Mouse (Mus musculus) naive thymus-derived CD4-positive, alpha-beta T cell, adult 2 months (primary cell): Measurements from ENCODE around the gene Obp2a.
"Not testable (repeated sequence)": the region's sequence is repeated elsewhere in the genome, so short reads cannot be mapped to it uniquely, and the experiment has no call there.

Source experiments
- DNase-seq: peaks from one replicate; pipeline ENCODE4 v3.0.0-alpha.2; 2011; ENCODE audit warnings: low read depth

Gene Obp2a

GRCm38 (mm10) chr2:25699743-25700142 lies at the start of gene Obp2a:
Gene Obp2a, plus strand, starts transcription at chr2:25700043.
- DNase-seq, result not testable (repeated sequence)

- no peak for DNase-seq
Observed at GRCm38 (mm10) chr2:25652902-25653301, 46.9 kb upstream of the Obp2a start, which contains the start of gene Lcn8. Gene Lcn8, plus strand, starts transcription at chr2:25653120.

GRCm38 (mm10) chr2:25654502-25654901 lies 45.3 kb upstream of the Obp2a start:
- DNase-seq, result no peak

GRCm38 (mm10) chr2:25656691-25657090 lies 43.2 kb upstream of the Obp2a start:
- no peak for DNase-seq

GRCm38 (mm10) chr2:25657246-25657645 lies 42.6 kb upstream of the Obp2a start:
- no peak for DNase-seq

GRCm38 (mm10) chr2:25657652-25658051 lies 42.2 kb upstream of the Obp2a start, which contains the start of gene Lcn5:
Gene Lcn5, plus strand, starts transcription at chr2:25657952.
- no peak for DNase-seq

- no peak for DNase-seq
Observed at GRCm38 (mm10) chr2:25660279-25660678, 39.6 kb upstream of the Obp2a start.

- no peak for DNase-seq
Observed at GRCm38 (mm10) chr2:25661245-25661970, 38.4 kb upstream of the Obp2a start.

- DNase-seq, result peak; percentile 45
Observed at GRCm38 (mm10) chr2:25663511-25663910, 36.3 kb upstream of the Obp2a start.

- DNase-seq, result no peak
Observed at GRCm38 (mm10) chr2:25664125-25664524, 35.7 kb upstream of the Obp2a start.

GRCm38 (mm10) chr2:25666516-25666915 lies 33.3 kb upstream of the Obp2a start:
- DNase-seq, result no peak

GRCm38 (mm10) chr2:25676486-25676885 lies 23.4 kb upstream of the Obp2a start, which contains the start of gene Lcn6:
Gene Lcn6, plus strand, starts transcription at chr2:25676786.
- DNase-seq, result no peak

GRCm38 (mm10) chr2:25679559-25679958 lies 20.3 kb upstream of the Obp2a start:
- no peak for DNase-seq

- DNase-seq, result no peak
Observed at GRCm38 (mm10) chr2:25682426-25682825, 17.4 kb upstream of the Obp2a start, which contains the start of gene Lcn10. Gene Lcn10, plus strand, starts transcription at chr2:25682726.

GRCm38 (mm10) chr2:25686941-25687340 lies 12.9 kb upstream of the Obp2a start:
- no peak for DNase-seq

GRCm38 (mm10) chr2:25694605-25695004 lies 5.2 kb upstream of the Obp2a start:
- DNase-seq, result peak; percentile 71

GRCm38 (mm10) chr2:25696951-25697350 lies 2.9 kb upstream of the Obp2a start:
- no peak for DNase-seq

GRCm38 (mm10) chr2:25698696-25699095 lies 1.1 kb upstream of the Obp2a start:
- DNase-seq, result no peak

- no peak for DNase-seq
Observed at GRCm38 (mm10) chr2:25701001-25701400, 1.2 kb downstream of the Obp2a start.

GRCm38 (mm10) chr2:25703706-25704105 lies 3.9 kb downstream of the Obp2a start:
- DNase-seq, result no peak

- DNase-seq, result peak; percentile 80
Observed at GRCm38 (mm10) chr2:25706643-25707481, 7.0 kb downstream of the Obp2a start, which contains the start of gene Bmyc. Gene Bmyc, plus strand, starts transcription at chr2:25706739.

- DNase-seq, result peak; percentile 40
Observed at GRCm38 (mm10) chr2:25708121-25708520, 8.3 kb downstream of the Obp2a start.

- DNase-seq, result not testable (repeated sequence)
Observed at GRCm38 (mm10) chr2:25709056-25709455, 9.2 kb downstream of the Obp2a start.
